Mouse (Mus musculus) testis, adult 2 months (tissue): ENCODE results near the gene Uts2r.

Experiments used
- CTCF ChIP-seq: fragments of 200-500 bp; IDR thresholded peaks from 2 replicates; pipeline ENCODE4 v1.5.1; 2012; ENCODE audit warnings: low read depth, mild to moderate bottlenecking, inconsistent platforms, low read length, moderate library complexity; ENCODE audit not compliant: control insufficient read depth, insufficient read depth, insufficient replicate concordance
- POLR2A ChIP-seq: fragments of 200-500 bp; IDR thresholded peaks from 2 replicates; pipeline ENCODE4 v1.6.1; 2012; ENCODE audit warnings: low read depth, mild to moderate bottlenecking, inconsistent platforms, low read length, moderate library complexity; ENCODE audit not compliant: control insufficient read depth

DNA sequence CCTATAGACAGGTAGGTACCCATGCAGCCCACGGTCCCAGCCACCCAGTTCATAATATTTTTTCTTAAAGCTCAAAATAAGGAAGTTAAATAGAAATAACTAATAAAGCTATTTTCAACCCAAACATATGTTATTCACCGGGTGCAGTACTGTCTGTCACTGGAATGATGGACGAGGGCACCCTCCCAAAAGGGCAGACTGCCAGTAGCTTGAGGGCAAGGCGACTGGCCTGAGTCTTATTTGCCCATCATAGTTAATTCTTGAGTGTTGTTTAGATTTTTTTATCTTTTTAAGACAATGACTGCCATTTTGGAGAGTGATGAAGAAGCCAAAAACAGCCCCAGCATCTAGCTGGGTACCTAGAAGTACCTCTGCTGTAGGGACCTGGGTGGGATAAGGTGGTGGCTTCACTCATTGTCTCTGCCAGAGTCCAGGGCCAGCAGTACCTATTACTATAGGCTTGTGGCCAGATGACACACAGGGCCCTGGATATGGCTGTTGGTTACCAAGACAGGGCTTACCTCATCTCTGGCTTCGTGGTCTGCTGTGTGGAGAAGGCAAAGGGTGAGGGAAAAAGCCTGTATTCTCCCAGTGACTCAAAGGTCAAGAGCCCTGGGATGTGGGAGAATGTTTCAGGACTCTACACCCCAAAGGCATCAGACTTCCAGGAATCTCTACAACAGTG, 47.8 kb upstream of the Uts2r start:
- TF ChIP-seq POLR2A (no peak), CTCF (no peak)
